Mouse (Mus musculus) neural tube, embryonic 15.5 days (tissue): ENCODE data around the gene Spata2. TPM values are rescaled to one million over a fixed set of nuclear protein-coding genes. Genes with fewer than 3 reads are reported as not detected.

Experiments
- ATAC-seq: fragments of 200-750 bp; cut with Nextera tagmentation; 2 replicates; pipeline ENCODE4 v1.8.0; 2017; ENCODE audit warnings: mild to moderate bottlenecking, moderate TSS enrichment, moderate library complexity; ENCODE audit not compliant: low FRiP score
- H3K27ac ChIP-seq: fragments of 300-500 bp; sonication (generic); replicated peaks from 2 replicates; pipeline ENCODE4 v1.5.1; 2015; ENCODE audit warnings: mild to moderate bottlenecking, inconsistent platforms
- H3K27me3 ChIP-seq: fragments of 300-500 bp; sonication (generic); replicated peaks from 2 replicates; pipeline ENCODE4 v1.6.1; 2015; ENCODE audit warnings: inconsistent platforms
- H3K36me3 ChIP-seq: fragments of 300-500 bp; sonication (generic); 2 replicates; pipeline ENCODE4 v1.6.1; 2015; ENCODE audit warnings: inconsistent platforms
- H3K4me1 ChIP-seq: fragments of 300-500 bp; sonication (generic); 2 replicates; pipeline ENCODE4 v1.6.1; 2015; ENCODE audit warnings: inconsistent platforms
- H3K4me2 ChIP-seq: fragments of 300-500 bp; sonication (generic); 2 replicates; pipeline ENCODE4 v1.6.1; 2015; ENCODE audit warnings: inconsistent platforms, mild to moderate bottlenecking, moderate library complexity
- H3K4me3 ChIP-seq: fragments of 300-500 bp; sonication (generic); replicated peaks from 2 replicates; pipeline ENCODE4 v1.5.1; 2015; ENCODE audit warnings: mild to moderate bottlenecking, inconsistent platforms
- H3K9ac ChIP-seq: fragments of 300-500 bp; sonication (generic); replicated peaks from 2 replicates; pipeline ENCODE4 v1.6.1; 2015; ENCODE audit warnings: mild to moderate bottlenecking, inconsistent platforms
- H3K9me3 ChIP-seq: fragments of 300-500 bp; sonication (generic); replicated peaks from 2 replicates; pipeline ENCODE4 v1.6.1; 2016; ENCODE audit warnings: inconsistent platforms
- WGBS: fragments of 180-500 bp; shearing (Covaris S2); methylation state at CpG from one replicate; pipeline ENCODE4 v1.1.7; 2015; ENCODE audit warnings: mixed read lengths; 5-methylcytosine and 5-hydroxymethylcytosine counted together
- polyA plus RNA-seq: library from polyadenylated mRNA; unstranded; fragments of >200 nt; fragmentation: Nextera tagmentation; extraction: Ambion mirVana; gene quantifications from 2 replicates; pipeline ENCODE4 v1.2.1, GENCODE M21; 2015

The Spata2 gene
- polyA plus RNA-seq, 1 experiment from 2014 or later, result 28.6 TPM

GRCm38 (mm10) chr2:167532131-167532530, 39.4 kb upstream of the Spata2 start:
- H3K27ac ChIP-seq, result no peak overlapping the region
- peaks cover 18% of the 10 kb centered on the region for H3K27me3 ChIP-seq
- H3K4me3 ChIP-seq, result no peak overlapping the region
- no peaks in the 10 kb centered on the region for H3K36me3 ChIP-seq
- H3K9me3 ChIP-seq, result no peaks in the 10 kb centered on the region
- WGBS, result 18% methylated on average over 13 of the region's 13 CpGs
- no peak for ATAC-seq
- H3K9ac ChIP-seq, result no peak overlapping the region
- no peaks in the 10 kb centered on the region for H3K4me1 ChIP-seq
- H3K4me2 ChIP-seq, result no peak overlapping the region

- H3K27ac ChIP-seq, result no peak overlapping the region
- H3K4me2 ChIP-seq, result no peak overlapping the region
- no peak for ATAC-seq
- no peaks in the 10 kb centered on the region for H3K36me3 ChIP-seq
- H3K9me3 ChIP-seq, result no peaks in the 10 kb centered on the region
- no peak overlapping the region for H3K4me3 ChIP-seq
- H3K9ac ChIP-seq, result no peak overlapping the region
- no peaks in the 10 kb centered on the region for H3K4me1 ChIP-seq
- H3K27me3 ChIP-seq, result 0 out of 2 replicates have a peak, but pooled peaks cover 3% of the 10 kb centered on the region
- WGBS, result 70% methylated on average over 4 of the region's 4 CpGs
Measured at GRCm38 (mm10) chr2:167530536-167530935, 37.8 kb upstream of the Spata2 start.

- no peaks in the 10 kb centered on the region for H3K36me3 ChIP-seq
- H3K9me3 ChIP-seq, result no peaks in the 10 kb centered on the region
- H3K27ac ChIP-seq, result no peak overlapping the region
- H3K27me3 ChIP-seq, result 0 out of 2 replicates have a peak, but pooled peaks cover 1% of the 10 kb centered on the region
- no peak for ATAC-seq
- no peak overlapping the region for H3K4me2 ChIP-seq
- H3K4me1 ChIP-seq, result no peaks in the 10 kb centered on the region
- 16% methylated on average over 5 of the region's 5 CpGs for WGBS
- H3K9ac ChIP-seq, result no peak overlapping the region
- no peak overlapping the region for H3K4me3 ChIP-seq
Measured at GRCm38 (mm10) chr2:167529935-167530513, 37.3 kb upstream of the Spata2 start.

GRCm38 (mm10) chr2:167528278-167528677, 35.6 kb upstream of the Spata2 start:
- Histone ChIP-seq H3K4me3 (no peak overlapping the region), H3K9ac (no peak overlapping the region), H3K9me3 (no peaks in the 10 kb centered on the region), H3K27me3 (no peaks in the 10 kb centered on the region), H3K36me3 (no peaks in the 10 kb centered on the region), H3K4me1 (no peaks in the 10 kb centered on the region), H3K27ac (no peak overlapping the region), H3K4me2 (no peak overlapping the region)
- WGBS, result 11% methylated on average over 5 of the region's 5 CpGs
- ATAC-seq, result no peak

- WGBS, result 85% methylated on average over 5 of the region's 5 CpGs
- H3K27me3 ChIP-seq, result no peaks in the 10 kb centered on the region
- peaks cover 45% of the 10 kb centered on the region for H3K36me3 ChIP-seq
- H3K27ac ChIP-seq, result no peak overlapping the region
- H3K4me2 ChIP-seq, result no peak overlapping the region
- H3K4me3 ChIP-seq, result no peak overlapping the region
- no peak for ATAC-seq
- H3K4me1 ChIP-seq, result no peaks in the 10 kb centered on the region
- H3K9ac ChIP-seq, result no peak overlapping the region
- H3K9me3 ChIP-seq, result no peaks in the 10 kb centered on the region
Measured at GRCm38 (mm10) chr2:167519606-167520252, 27.0 kb upstream of the Spata2 start.

- Histone ChIP-seq H3K36me3 (peaks cover 84% of the 10 kb centered on the region), H3K27me3 (no peaks in the 10 kb centered on the region), H3K4me2 (no peak overlapping the region), H3K9me3 (no peaks in the 10 kb centered on the region), H3K4me1 (no peaks in the 10 kb centered on the region), H3K4me3 (no peak overlapping the region), H3K9ac (no peak overlapping the region), H3K27ac (no peak overlapping the region)
- WGBS, result 96% methylated on average over 5 of the region's 5 CpGs
- no peak for ATAC-seq
Measured at GRCm38 (mm10) chr2:167515688-167516087, 23.0 kb upstream of the Spata2 start.

- ATAC-seq, result no peak
- Histone ChIP-seq H3K9me3 (no peaks in the 10 kb centered on the region), H3K27ac (no peak overlapping the region), H3K4me2 (no peak overlapping the region), H3K4me3 (no peak overlapping the region), H3K9ac (no peak overlapping the region), H3K27me3 (no peaks in the 10 kb centered on the region), H3K36me3 (peaks cover 84% of the 10 kb centered on the region), H3K4me1 (no peaks in the 10 kb centered on the region)
- WGBS, result 99% methylated on average over 4 of the region's 4 CpGs
Measured at GRCm38 (mm10) chr2:167514641-167515040, 22.0 kb upstream of the Spata2 start.

GRCm38 (mm10) chr2:167512970-167513369, 20.3 kb upstream of the Spata2 start:
- H3K4me1 ChIP-seq, result no peaks in the 10 kb centered on the region
- H3K4me2 ChIP-seq, result no peak overlapping the region
- 93% methylated on average over 5 of the region's 5 CpGs for WGBS
- peaks cover 93% of the 10 kb centered on the region for H3K36me3 ChIP-seq
- ATAC-seq, result no peak
- no peak overlapping the region for H3K27ac ChIP-seq
- H3K9ac ChIP-seq, result no peak overlapping the region
- no peaks in the 10 kb centered on the region for H3K9me3 ChIP-seq
- no peak overlapping the region for H3K4me3 ChIP-seq
- H3K27me3 ChIP-seq, result no peaks in the 10 kb centered on the region

GRCm38 (mm10) chr2:167512365-167512764, 19.7 kb upstream of the Spata2 start:
- H3K4me1 ChIP-seq, result peaks cover 2% of the 10 kb centered on the region; the same call in 1 of the 2 replicates
- peaks cover 93% of the 10 kb centered on the region for H3K36me3 ChIP-seq
- no peak overlapping the region for H3K4me3 ChIP-seq
- H3K27ac ChIP-seq, result no peak overlapping the region
- no peak for ATAC-seq
- WGBS, result 79% methylated on average over 9 of the region's 9 CpGs
- no peak overlapping the region for H3K9ac ChIP-seq
- H3K9me3 ChIP-seq, result no peaks in the 10 kb centered on the region
- no peak overlapping the region for H3K4me2 ChIP-seq
- no peaks in the 10 kb centered on the region for H3K27me3 ChIP-seq

- Histone ChIP-seq H3K27me3 (no peaks in the 10 kb centered on the region), H3K4me2 (no peak overlapping the region), H3K4me1 (peaks cover 21% of the 10 kb centered on the region), H3K27ac (no peak overlapping the region), H3K9ac (no peak overlapping the region), H3K36me3 (peaks cover 80% of the 10 kb centered on the region), H3K9me3 (no peaks in the 10 kb centered on the region), H3K4me3 (no peak overlapping the region)
- 87% methylated on average over 3 of the region's 3 CpGs for WGBS
- no peak for ATAC-seq
Measured at GRCm38 (mm10) chr2:167510485-167510884, 17.8 kb upstream of the Spata2 start.

GRCm38 (mm10) chr2:167508569-167508968, 15.9 kb upstream of the Spata2 start:
- WGBS, result 94% methylated on average over 4 of the region's 4 CpGs
- Histone ChIP-seq H3K27ac (no peak overlapping the region), H3K27me3 (no peaks in the 10 kb centered on the region), H3K36me3 (peaks cover 62% of the 10 kb centered on the region), H3K4me3 (no peak overlapping the region), H3K4me1 (peaks cover 36% of the 10 kb centered on the region), H3K4me2 (no peak overlapping the region), H3K9me3 (no peaks in the 10 kb centered on the region), H3K9ac (no peak overlapping the region)
- ATAC-seq, result no peak

GRCm38 (mm10) chr2:167507719-167508385, 15.2 kb upstream of the Spata2 start:
- Histone ChIP-seq H3K9ac (no peak overlapping the region), H3K27me3 (no peaks in the 10 kb centered on the region), H3K9me3 (no peaks in the 10 kb centered on the region), H3K36me3 (peaks cover 55% of the 10 kb centered on the region), H3K4me3 (no peak overlapping the region), H3K27ac (no peak overlapping the region), H3K4me1 (peaks cover 39% of the 10 kb centered on the region), H3K4me2 (no peak overlapping the region)
- ATAC-seq, result no peak
- 93% methylated on average over 3 of the region's 3 CpGs for WGBS
